Mouse (Mus musculus): ENCODE results near the gene Zyx. TPM values are rescaled to one million over a fixed set of nuclear protein-coding genes. Genes with fewer than 3 reads are reported as not detected.

The Zyx gene
- polyA plus RNA-seq, 1 experiment, result 40.1 TPM

DNA sequence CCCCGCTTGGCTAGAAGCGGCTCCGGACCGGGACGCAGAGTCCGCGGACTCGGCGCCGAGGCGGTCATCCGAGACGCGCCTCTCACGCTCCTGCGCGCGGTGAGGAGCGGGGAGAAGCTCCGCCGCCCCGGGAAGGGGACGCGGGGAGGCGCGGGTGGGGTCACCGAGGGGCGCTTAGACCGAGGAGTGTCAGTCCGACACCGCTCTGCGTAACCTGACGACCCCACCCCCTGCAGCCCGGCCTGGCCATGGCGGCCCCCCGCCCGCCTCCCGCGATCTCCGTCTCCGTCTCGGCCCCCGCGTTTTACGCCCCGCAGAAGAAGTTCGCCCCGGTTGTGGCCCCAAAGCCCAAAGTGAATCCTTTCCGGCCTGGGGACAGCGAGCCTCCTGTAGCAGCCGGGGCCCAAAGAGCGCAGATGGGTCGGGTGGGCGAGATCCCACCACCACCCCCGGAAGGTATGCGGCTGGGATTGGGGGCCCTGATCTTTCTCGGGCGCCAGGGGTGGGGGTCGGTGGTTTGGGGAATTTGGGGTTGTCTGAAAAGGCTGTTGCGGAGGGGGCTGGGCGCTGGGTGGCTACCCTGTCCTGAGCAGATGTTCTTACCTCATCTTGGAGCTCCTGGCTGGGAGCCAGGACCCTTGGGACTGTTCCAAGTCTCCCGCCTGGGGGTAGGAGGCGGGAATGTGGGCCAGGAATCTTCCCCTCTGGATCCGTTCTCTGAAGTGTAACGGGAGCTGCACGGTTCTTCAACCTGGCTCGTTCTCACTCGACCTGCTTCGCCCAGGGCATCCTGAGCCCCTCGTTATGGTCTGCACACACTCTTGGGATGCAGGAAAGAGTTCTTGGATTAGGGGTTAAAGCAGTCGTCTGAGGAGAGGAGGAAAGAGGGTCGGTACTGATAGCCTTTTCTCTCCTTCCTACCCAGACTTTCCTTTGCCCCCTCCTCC is 864 bp downstream of the Zyx start:
- Histone ChIP-seq H3K36me3 (ENCODE audit: control insufficient read depth, insufficient read depth, low read length) (no peaks in the 10 kb centered on the region), H3K4me1 (ENCODE audit: control insufficient read depth, insufficient read depth, low read length) (peaks cover 8% of the 10 kb centered on the region), H3K27me3 (ENCODE audit: control insufficient read depth, insufficient read depth, low read length) (no peaks in the 10 kb centered on the region), H3K4me3 (ENCODE audit: control insufficient read depth, low read depth, low read length) (peak overlapping the region; percentile 83), H3K27ac (ENCODE audit: control insufficient read depth, insufficient read depth, low read depth, low read length) (peak overlapping the region; percentile 37)
- TF ChIP-seq POLR2A (IDR thresholded peaks at IDR 0.05; ENCODE audit: control insufficient read depth, low read depth, low read length) (peak; percentile 86), CTCF (IDR thresholded peaks at IDR 0.05; ENCODE audit: control insufficient read depth, insufficient read depth, insufficient replicate concordance, low read depth, low read length) (no peak)

- TF ChIP-seq POLR2A (IDR thresholded peaks at IDR 0.05; ENCODE audit: control insufficient read depth, low read depth, low read length), result no peak
- Histone ChIP-seq H3K27ac (ENCODE audit: control insufficient read depth, insufficient read depth, low read depth, low read length) (0 out of 2 replicates have a peak overlapping the region, but pooled peaks have one; percentile 12), H3K4me3 (ENCODE audit: control insufficient read depth, low read depth, low read length) (peak overlapping the region; percentile 83), H3K27me3 (ENCODE audit: control insufficient read depth, insufficient read depth, low read length) (no peaks in the 10 kb centered on the region), H3K4me1 (ENCODE audit: control insufficient read depth, insufficient read depth, low read length) (peaks cover 8% of the 10 kb centered on the region), H3K36me3 (ENCODE audit: control insufficient read depth, insufficient read depth, low read length) (no peaks in the 10 kb centered on the region)
Observed at GRCm38 (mm10) chr6:42350968-42351775, 1.7 kb downstream of the Zyx start.

DNA sequence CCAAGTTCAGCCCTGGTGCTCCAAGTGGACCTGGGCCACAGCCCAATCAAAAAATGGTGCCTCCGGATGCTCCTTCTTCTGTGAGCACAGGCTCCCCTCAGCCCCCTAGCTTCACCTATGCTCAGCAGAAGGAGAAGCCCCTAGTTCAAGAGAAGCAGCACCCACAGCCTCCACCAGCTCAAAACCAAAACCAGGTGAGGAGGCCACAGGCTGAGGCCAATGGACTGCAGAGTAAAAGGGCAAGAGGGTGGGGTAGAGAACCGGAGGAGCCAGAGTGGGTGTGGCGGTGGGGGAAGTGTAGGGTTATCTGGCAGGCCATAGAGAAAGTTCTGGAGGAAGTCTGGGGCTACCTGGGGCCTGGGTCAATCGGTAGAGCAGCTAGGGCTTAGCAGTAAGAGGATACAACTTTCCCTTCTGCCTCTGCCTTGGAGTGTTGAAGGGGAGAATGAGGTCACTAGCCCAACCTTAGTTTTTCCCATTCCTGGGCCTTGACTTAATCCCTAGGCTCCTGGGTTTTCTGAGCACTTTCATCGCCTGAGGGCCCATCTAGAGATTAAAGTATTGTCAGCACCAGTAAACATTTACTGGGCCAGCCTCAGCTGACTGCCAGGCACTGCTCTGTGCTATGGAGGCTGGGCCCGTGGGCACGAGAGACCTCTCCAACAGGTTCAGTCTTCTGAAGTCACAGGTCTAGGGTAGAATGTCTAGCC is 2.5 kb downstream of the Zyx start:
- TF ChIP-seq CTCF (IDR thresholded peaks at IDR 0.05; ENCODE audit: control insufficient read depth, insufficient read depth, insufficient replicate concordance, low read depth, low read length) (no peak), POLR2A (IDR thresholded peaks at IDR 0.05; ENCODE audit: control insufficient read depth, low read depth, low read length) (no peak)
- Histone ChIP-seq H3K27me3 (ENCODE audit: control insufficient read depth, insufficient read depth, low read length) (no peaks in the 10 kb centered on the region), H3K4me1 (ENCODE audit: control insufficient read depth, insufficient read depth, low read length) (peaks cover 8% of the 10 kb centered on the region), H3K27ac (ENCODE audit: control insufficient read depth, insufficient read depth, low read depth, low read length) (no peak overlapping the region), H3K36me3 (ENCODE audit: control insufficient read depth, insufficient read depth, low read length) (no peaks in the 10 kb centered on the region), H3K4me3 (ENCODE audit: control insufficient read depth, low read depth, low read length) (peak overlapping the region; percentile 3; the same call in 1 of the 2 replicates)

DNA sequence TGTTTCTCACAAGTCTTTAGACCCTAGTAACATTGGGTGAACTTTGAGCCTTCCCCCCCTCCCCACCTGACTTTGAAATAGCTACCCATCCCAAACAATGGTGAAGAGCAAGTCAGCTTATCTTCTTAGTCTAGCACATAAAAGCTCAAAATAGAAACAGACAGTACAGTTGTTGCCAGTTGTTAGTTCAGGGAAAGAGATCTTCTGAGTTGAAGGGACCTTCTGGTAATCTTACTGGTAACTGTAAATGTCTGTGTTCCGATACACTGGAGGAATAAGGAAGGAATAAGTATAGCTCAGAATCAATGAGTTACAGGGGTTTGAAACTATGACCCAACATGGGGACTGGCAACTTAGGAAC is 3.0 kb downstream of the Zyx start:
- no peaks in the 10 kb centered on the region for H3K36me3 ChIP-seq (ENCODE audit: control insufficient read depth, insufficient read depth, low read length)
- no peaks in the 10 kb centered on the region for H3K27me3 ChIP-seq (ENCODE audit: control insufficient read depth, insufficient read depth, low read length)
- no peak overlapping the region for H3K4me3 ChIP-seq (ENCODE audit: control insufficient read depth, low read depth, low read length)
- TF ChIP-seq POLR2A (IDR thresholded peaks at IDR 0.05; ENCODE audit: control insufficient read depth, low read depth, low read length) (no peak), CTCF (IDR thresholded peaks at IDR 0.05; ENCODE audit: control insufficient read depth, insufficient read depth, insufficient replicate concordance, low read depth, low read length) (no peak)
- peaks cover 8% of the 10 kb centered on the region for H3K4me1 ChIP-seq (ENCODE audit: control insufficient read depth, insufficient read depth, low read length)
- no peak overlapping the region for H3K27ac ChIP-seq (ENCODE audit: control insufficient read depth, insufficient read depth, low read depth, low read length)

DNA sequence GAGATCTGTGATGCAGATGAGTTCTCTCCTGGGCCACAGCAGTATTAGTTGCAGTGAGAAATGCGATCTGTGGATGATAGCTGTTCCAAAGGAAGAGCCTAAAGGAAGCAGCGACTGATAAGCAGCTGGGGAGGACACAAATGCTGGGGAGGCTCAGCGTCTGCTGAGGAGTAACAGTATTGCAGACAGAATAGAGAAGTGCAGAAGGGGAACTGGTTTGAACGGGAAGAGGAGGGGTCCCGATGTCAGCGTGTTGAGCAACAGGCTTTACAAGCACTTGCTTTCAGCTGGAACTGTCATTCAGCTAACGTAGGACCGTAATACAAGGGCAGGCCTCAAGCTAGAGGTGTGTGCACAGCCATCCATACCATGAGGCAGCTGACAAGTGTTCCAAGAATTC is 3.8 kb downstream of the Zyx start:
- Histone ChIP-seq H3K36me3 (ENCODE audit: control insufficient read depth, insufficient read depth, low read length) (no peaks in the 10 kb centered on the region), H3K4me3 (ENCODE audit: control insufficient read depth, low read depth, low read length) (no peak overlapping the region), H3K27ac (ENCODE audit: control insufficient read depth, insufficient read depth, low read depth, low read length) (peak overlapping the region; percentile 40), H3K27me3 (ENCODE audit: control insufficient read depth, insufficient read depth, low read length) (no peaks in the 10 kb centered on the region), H3K4me1 (ENCODE audit: control insufficient read depth, insufficient read depth, low read length) (peaks cover 8% of the 10 kb centered on the region)
- TF ChIP-seq POLR2A (IDR thresholded peaks at IDR 0.05; ENCODE audit: control insufficient read depth, low read depth, low read length) (no peak), CTCF (IDR thresholded peaks at IDR 0.05; ENCODE audit: control insufficient read depth, insufficient read depth, insufficient replicate concordance, low read depth, low read length) (no peak)

GRCm38 (mm10) chr6:42354076-42355019 is 4.9 kb downstream of the Zyx start:
- Histone ChIP-seq H3K4me1 (ENCODE audit: control insufficient read depth, insufficient read depth, low read length) (peaks cover 4% of the 10 kb centered on the region), H3K36me3 (ENCODE audit: control insufficient read depth, insufficient read depth, low read length) (no peaks in the 10 kb centered on the region), H3K4me3 (ENCODE audit: control insufficient read depth, low read depth, low read length) (no peak overlapping the region), H3K27me3 (ENCODE audit: control insufficient read depth, insufficient read depth, low read length) (no peaks in the 10 kb centered on the region), H3K27ac (ENCODE audit: control insufficient read depth, insufficient read depth, low read depth, low read length) (peak overlapping the region; percentile 35)
- TF ChIP-seq POLR2A (IDR thresholded peaks at IDR 0.05; ENCODE audit: control insufficient read depth, low read depth, low read length) (no peak), CTCF (IDR thresholded peaks at IDR 0.05; ENCODE audit: control insufficient read depth, insufficient read depth, insufficient replicate concordance, low read depth, low read length) (no peak)
